Mouse (Mus musculus) T-helper 1 cell (primary cell): Measurements from ENCODE around the gene Gpld1.

Experiments used
- in situ Hi-C: fragments of 300-600 bp; cut with MboI, MseI; formaldehyde crosslinking; loops from one replicate; pipeline ENCODE4 v1.15.1; 2025; ENCODE audit warnings: high pct_unique_total_duplicates

Gpld1 gene

DNA sequence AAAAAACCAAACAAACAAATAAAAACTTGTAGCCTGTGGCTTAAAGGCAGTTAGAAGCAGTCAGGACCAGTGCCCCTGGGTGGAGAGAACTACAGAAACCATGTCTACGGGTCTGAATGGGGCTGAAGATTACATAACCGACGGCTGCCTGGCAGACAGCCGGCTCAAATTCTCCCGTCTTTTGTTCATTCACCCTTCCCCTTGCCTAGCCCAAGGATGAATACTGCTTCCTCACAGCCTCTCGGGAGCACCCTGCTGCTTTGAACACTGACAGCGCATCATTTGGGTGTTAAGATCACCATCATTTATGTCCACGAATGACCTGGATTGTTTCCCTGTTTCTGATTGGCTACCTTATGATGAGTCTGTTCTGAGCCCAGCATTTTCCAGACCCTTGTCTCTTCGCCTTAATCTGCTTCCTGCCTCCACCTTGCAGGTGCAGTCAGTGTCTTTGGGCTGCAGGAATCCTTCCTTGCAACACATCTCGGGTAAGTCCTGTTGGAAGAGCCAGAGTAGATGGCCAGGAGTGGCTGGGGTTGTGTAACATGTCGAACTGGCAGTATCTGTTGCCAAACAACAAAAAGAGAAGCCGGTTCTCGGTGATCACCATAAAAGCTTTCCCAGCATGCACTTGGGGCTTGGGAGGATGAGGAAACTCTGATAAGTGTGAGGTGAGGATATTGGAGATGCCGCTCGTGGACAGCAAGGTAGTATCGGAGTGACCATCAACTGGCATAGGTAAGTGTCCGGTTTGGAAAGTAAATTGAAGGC, at the start of gene Gpld1:
Gpld1 (plus strand) TSS at position 641 of the 771 bp plus-strand sequence.
- in situ Hi-C loops: loop anchor here (5.0 kb wide), 1 partner anchor 40 kb away; no protein-coding TSS in a partner anchor

DNA sequence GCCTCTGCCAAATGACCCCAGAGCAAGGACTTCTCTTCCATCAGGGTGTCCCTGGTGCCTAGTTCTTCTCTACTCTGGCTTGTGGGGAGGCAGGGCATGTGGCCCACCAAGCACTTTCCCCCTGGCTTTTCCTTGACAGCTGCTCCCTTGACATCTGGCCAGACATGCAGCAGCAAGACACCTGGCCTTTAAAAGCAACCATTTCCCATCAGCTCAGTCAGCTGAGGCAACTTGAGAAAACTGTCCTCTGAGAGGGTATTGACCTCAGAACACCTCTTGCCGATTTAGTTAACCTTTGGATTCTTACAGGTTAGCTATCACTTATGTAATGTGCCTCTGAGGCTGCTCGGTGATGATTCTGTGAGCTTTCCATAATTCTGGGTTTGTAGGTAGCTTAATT, 49.1 kb upstream of the Gpld1 start:
- in situ Hi-C loops: no loop called here

DNA sequence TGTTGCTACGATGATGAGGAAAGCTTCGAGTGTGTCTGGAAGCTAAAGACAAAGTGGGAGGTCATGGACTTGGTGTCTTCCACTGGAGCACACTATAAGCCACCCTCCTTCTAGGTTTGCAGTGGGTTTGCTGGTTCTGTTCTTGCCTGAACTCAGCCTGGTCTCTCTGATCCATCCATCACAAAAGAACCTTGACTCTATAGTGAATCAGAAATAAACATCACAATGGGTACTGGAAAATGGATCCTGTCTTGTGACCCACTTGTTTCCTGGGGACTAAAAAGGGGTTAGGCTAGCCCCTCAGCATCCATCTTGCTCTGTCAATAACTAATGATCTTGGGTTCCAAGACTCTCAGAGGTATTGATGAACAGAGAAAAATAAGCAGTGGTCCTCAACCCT, 41.0 kb upstream of the Gpld1 start:
- in situ Hi-C loops: no loop called here

DNA sequence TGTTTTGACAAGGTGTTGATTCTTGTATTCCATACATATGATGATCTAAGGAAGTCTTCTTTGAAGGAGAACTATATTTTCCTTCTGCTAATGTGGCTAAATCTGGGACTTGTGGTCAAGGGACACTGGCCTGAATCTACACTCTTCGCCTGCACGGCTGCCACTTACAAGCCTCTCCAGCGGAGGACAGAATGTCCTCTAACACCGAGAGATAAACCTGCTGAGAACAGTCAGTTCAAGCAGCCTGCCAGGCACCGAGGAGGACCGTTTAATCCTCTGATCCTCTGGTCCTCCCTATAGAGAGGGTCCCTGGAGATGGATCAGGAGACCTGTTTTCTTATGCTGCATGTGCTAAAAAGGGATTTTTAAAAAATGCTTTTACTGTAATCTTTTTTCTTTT, 39.5 kb upstream of the Gpld1 start:
- in situ Hi-C loops: no loop called here

DNA sequence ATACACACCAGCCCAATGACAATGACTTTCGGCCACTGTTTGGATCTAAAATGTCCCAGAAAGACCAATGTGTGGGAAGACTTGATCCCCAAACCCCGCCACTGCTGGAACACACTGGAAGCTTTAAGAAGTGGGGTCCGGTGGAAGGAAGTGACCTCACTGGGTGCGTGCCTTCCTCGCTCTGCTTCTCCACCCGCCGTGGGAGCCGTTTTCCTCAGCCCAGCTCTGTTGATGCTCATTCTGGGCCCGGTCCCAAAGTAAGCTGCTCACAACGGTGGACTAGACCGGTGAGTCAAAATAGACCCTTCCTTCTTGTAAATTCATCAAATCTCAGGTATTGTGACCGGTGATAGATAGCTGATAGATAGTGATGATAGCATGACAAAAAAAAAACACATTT, 37.5 kb upstream of the Gpld1 start:
- in situ Hi-C loops: no loop called here

DNA sequence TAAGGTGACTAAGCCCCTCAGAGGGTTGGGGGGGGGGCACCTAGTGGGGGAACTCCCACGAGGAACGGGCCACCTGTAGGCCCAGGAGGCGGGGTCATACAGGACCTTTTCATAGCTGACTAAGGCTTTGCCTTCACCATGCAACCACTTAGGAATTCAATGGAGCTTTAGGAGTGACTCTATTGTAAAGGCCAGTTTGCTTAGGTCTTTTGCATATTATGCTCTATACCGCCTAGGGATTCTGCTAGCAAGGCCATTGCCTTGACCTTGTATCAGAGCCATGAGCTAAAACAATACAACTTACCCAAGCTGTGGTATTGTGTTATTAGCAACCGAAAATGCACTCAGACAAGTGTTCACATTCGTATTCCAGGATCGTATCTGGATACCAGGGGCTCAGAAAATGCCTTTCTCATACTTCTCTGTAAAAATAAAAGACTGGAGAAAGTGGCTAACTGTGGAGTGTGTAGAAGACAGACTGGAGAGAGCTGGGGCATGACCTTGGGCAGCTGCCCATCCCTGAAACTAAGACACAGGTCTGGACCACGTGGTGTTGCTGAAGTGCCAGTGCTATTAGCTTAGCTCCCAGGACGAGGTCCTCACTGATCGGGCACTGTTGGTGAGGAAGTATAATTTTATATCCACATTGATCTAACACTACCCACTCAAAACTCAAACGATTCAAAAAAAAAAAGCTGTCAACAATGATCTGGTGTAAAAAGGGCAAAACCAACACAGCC, 36.0 kb upstream of the Gpld1 start:
- in situ Hi-C loops: no loop called here

DNA sequence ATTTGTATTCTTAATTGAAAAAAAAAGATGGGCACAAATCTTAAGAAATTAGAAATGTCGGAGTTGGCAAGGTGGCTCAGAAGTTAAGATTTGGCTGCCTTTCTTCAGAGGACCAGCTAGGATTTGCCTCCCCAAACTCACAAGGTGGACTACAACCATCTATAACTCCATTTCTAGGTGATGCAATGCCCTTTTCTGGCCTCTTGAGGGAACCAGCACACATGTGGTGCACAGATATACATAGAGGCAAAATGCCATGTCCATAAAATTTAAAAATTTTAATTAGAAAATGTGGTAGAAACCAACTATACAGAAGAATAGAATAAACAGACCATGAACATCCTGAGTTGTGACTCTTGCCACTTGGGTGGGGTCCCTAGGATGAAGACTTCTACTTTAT, 33.8 kb upstream of the Gpld1 start:
- in situ Hi-C loops: no loop called here

DNA sequence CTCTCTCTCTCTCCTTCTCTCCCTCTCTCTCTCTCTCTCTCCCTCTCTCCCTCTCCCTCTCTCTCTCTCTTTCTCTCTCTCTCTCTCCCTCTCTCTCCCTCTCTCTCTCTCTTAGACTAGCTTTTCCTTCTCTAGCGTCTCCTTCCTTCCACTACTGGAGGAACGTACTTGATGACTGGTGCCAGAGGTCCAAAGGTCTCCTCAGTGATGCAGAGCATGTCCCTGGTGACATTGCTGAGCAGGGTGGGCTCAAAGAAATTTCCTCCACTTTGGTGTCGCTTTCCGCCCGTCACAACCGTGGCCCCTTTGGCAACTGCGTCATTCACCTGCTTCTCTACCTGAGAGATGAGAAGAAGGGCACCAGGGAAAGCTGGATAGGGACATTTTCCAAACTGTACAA, 29.4 kb upstream of the Gpld1 start:
- in situ Hi-C loops: no loop called here

DNA sequence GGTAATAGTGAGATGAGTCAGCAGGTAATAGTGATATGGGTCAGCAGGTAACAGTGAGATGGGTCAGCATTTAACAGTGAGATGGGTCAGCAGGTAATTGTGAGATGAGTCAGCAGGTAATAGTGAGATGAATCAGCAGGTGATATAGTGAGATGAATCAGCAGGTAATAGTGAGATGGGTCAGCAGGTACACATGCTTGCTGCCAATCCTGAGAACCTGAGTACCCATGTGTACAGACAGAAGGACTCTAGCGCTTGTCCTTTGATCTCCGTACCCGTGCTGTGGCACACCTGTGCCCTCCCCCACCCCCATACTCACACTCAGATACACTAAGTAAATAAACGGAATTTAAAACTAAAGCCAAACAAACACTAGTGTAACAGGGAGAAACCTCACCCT, 28.0 kb upstream of the Gpld1 start:
- in situ Hi-C loops: no loop called here

DNA sequence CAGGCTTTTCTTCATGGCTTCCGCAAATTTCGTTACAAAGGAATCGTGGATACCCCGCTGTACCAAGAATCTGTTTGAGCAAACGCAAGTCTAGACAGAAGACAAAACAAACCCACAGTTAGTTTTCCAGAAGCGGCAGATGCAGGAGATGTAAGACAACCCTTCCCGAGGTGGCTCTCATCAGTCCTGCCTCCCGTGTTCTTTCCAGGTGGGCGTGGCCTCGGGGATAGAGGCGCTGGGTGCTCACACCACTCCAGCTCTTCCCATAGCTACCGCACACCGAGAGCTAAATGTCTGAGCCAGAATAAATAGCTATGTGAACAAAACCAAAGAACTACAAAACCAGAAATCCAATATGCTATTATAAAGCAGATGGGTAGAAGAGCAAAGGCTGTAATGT, 27.1 kb upstream of the Gpld1 start:
- in situ Hi-C loops: no loop called here

DNA sequence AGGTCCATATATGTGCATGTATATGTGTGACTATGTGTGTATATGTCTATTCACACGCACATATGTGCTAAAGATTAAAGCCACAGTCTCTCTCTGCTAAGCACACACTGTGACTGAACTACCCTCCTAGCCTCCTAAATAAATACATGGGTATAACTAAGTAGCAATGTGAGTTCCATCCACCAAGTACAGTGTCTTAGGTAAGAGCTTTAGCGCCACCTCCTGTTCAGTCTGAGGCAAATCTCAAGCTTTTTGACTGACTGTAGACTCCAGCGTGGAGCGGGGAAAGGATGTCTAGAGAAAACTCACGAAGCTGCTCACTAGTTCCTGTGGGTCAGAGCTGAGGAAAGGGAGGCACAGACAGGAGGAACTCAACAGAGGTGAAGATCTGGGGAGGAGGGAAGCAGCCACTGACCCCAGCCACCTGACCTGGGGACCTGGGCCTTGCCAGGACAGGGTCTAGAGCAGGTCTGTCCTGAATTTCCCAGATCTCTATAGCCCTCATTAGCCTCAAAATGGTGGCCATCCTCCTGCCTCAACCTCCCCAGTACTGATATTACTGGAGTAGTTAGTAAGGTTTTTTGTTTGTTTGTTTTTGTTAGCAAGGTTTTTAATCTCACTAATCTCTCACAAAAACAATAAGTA, 22.5 kb upstream of the Gpld1 start:
- in situ Hi-C loops: no loop called here

DNA sequence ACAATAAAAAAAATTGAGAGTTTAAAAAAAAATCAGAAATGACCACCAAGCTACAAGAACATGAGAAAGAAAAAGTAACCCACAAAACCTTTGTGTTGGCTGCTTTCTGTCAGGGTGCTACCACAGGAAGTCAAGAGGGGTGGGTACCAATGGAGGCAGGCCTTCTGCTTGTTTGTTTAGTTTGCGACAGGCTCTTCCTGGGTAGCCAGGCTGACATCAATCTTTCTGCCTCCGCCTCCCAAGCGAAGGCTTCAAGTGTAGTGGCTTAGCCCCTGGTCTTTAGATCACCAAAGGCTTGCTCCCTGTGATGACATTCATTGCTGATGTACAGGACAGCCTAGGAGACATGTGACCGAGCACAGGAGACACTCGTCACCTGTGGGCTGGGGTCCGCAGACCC, 21.7 kb upstream of the Gpld1 start:
- in situ Hi-C loops: no loop called here

DNA sequence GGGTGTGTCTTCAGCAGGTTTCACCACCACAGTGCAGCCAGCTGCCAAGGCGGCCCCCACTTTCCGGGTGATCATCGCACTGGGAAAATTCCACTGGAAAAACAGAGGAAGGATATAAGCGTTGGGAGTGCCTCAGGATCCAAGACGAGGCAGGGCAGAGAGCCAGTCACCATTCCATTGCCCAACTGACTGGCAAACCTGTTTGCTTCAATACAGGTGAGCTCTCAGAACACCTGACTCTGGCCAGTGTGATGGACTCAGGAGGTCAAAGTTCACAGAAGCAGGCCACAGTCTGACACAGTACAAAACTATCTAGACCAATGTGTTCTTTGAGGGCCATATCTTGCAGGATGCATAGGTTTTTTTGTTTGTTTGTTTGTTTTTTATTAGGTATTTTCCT, 19.0 kb upstream of the Gpld1 start:
- in situ Hi-C loops: no loop called here

DNA sequence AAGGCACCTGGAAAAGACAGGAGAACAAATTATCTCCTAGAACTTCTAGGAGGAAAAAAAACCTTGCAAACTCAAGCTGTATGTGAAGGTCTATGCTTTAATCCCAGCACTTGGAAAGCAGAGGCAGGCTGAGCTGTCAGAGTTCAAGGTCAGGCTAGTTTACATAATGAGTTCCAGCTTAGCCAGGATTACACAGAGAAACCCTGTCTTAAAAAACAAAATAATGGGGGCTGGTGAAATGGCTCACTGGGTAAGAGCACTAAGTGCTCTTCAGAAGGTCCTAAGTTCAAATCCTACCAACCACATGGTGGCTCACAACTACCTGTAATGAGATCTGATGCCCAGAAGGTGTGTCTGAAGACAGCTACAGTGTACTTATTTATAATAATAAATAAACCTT, 12.4 kb upstream of the Gpld1 start:
- in situ Hi-C loops: no loop called here

DNA sequence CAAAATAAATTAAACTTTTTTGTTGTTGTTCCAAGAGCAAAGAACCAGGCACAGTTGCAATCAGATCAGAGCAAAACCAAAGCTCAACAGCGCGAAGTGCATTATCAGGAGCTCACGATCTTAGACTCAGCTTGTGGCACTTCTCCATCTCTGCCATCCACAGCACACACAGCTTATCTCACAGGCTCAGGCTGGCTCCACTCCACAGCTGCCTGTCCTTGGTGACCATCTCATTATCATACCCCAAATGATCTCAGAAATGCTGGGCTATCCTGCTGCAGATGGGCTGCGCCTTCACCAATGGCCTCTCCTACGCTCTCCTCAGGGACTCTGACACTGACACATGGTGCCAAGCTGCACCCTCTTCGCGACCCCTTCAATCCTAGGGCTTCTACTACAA, 9.8 kb upstream of the Gpld1 start:
- in situ Hi-C loops: no loop called here

DNA sequence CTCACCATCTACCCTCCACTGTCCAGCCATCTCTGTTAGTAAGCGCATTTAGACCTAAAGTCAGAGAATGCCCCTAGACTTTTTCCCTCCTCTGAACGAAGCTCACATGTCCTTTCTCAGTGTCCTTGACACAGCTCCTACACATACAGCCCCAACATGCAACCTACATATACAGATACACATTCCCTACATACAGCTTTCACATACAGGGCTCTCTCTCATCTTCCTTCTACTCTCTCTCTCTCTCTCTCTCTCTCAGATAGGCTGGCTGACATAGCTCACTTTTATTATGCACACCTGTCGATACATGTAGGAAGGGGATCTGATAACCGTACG, 6.2 kb upstream of the Gpld1 start:
- in situ Hi-C loops: no loop called here

DNA sequence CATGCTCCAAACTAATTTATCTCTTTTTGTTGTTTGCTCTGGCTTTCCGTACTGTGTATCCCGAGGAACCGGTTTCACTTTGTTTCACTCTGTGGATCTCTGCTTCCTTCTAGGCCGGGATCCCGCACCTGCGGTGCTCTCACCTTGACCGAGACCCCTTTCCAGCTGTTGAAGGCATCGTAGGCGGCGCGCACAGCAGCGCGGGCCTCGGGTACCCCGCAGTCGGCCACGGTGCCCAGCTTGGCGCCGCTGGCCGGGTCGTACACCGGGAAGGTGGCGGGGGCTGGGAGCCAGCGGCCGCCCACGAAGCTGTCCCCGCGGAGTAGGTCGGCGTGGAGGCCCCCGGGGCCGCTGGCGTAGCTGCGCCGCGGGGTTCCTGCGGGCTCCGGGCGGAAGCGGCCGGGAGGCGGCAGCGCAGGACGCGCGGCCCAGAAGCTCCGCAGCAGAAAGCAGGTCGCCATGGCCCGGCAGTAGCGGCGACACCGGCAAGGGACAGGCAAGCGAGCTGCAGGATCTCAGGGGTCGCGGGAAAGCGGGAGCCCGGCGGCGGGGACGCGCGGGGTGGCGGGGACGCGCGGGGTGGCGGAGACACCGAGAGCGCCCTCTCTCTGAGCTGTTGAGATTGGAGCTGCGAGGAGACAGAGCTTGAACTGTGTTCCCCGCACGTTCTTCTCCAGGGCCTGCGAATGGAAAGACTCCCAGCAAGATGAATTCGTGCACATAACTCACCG, 5.7 kb upstream of the Gpld1 start, which contains the start of gene Aldh5a1:
Aldh5a1 (minus strand) TSS at position 554 of the 731 bp plus-strand sequence.
- in situ Hi-C loops: no loop called here

DNA sequence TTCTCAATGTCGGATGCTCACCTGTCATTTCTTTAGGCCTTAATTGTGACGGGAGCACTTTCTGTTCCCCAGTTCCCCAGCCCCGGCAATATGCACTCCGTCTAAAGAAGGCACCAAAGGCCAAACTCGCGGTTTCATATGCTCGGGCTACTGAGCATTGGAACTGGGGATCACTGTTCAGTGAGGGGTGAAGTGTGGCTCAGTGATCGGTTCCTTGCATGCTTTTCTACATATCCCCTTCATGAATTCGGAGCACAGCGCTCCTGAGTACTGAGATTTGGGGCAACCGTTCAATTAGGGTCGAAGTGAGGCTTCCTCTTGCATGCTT, 5.1 kb upstream of the Gpld1 start:
- in situ Hi-C loops: no loop called here

DNA sequence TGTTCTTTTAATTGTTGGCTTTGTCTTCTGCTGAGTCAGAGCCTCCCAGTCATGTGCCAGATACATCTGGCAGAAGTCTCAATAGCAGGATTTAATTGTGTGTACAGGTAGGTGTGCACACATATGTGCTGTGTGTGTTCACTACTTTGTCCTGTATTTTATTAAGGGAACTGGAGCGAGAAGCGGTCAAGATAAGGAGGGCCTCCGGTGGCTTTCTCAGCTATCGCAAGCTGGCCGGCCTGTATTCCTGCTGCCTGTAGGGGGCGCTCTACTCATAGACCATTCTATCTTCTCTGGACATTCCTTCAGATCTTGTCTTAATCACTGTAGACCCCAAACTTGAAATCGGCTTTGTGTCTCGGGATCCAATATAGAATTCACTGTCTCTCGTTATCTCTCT, 4.3 kb upstream of the Gpld1 start:
- in situ Hi-C loops: no loop called here

DNA sequence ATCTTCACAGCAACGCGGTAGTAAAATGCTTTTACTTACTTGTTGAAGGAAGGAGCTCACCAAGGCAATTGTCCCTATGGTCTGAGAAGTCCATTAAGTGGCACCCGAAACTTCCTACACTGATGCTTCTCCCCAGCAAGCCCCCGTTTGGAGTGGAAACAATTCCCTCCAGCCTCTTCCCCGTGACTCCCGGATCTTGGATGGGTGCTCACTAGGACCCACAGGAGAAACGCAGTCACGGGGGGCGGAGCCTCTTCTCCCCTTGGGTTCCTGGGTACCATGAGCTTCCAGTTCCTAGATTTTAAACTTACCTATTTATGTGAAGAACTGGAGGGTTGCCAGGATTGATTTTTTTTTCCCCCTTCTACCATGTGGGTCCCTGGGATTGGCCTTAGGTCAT, 3.5 kb upstream of the Gpld1 start:
- in situ Hi-C loops: no loop called here

DNA sequence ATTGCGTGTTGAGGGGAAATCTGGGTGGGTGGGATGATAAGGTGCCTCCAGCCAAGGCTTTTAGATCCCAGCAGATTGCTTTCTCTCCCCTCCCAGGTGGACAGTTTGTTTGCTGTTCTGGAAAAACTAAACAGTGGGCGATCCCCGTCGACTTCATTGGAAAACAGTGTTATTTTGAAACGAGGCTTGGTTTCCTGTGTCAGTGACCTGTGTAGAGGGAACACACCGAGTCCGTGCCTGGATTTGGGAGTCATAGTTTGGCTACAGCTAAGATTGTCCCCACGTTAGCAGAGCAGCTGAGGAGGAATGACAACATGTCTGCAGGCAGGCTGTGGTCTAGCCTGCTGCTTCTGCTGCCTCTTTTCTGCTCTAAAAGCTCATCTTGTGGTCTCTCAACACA, 351 bp downstream of the Gpld1 start:
- in situ Hi-C loops: loop anchor here (5.0 kb wide), 1 partner anchor 39 kb away; no protein-coding TSS in a partner anchor

DNA sequence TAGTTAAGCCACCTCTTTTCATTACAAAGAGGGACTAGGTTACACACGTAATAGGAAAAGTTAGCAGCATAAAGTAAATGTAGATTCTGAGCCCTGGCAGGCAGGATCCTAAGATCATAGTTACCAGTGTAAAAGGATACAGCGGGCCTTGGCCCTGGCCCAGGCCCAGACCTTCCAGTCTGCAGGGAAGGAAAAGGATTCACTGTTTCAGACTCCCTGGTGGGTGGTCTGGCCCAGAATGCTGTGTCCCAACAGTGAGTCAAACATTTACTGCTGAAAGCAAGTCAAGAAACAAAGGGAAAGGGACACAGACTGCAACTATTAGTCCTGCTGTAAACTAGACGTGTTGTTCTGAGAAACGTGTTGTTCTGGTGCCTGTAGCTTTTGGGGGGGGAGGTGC, 2.6 kb downstream of the Gpld1 start:
- in situ Hi-C loops: no loop called here
